Mouse (Mus musculus): ENCODE data around the gene Tmem53. TPM values are rescaled to one million over a fixed set of nuclear protein-coding genes. Genes with fewer than 3 reads are reported as not detected.

The Tmem53 gene
- polyA plus RNA-seq, 1 experiment from 2014 or later: 18.2 TPM

DNA sequence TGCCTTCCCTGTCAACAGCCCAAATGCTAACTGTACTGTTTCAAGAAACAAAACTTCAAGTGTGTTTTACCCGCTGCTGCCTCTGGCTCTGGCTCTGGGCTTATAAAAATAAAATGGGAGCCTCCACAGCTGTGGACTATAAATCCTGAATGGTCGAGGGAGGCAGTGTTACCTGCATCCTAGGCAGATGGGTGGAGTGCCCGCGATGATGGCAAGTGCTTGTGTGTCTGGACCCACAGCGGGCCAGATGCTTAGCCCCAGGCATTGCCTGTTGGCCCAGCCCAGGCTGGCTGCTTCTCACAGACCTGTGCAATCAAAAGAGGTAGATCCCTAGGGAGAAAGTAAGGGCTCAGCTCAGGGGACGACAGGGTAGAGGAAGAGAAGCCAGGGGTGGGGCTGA is 65.0 kb downstream of the Tmem53 start:
- no peak overlapping the region for H3K4me3 ChIP-seq
- no peak overlapping the region for H3K9ac ChIP-seq
- H3K4me1 ChIP-seq (replicated peaks): peaks cover 27% of the 10 kb centered on the region
- WGBS: 39% methylated on average over 6 of the region's 6 CpGs
- H3K9me3 ChIP-seq (replicated peaks): no peaks in the 10 kb centered on the region
- H3K36me3 ChIP-seq: no peaks in the 10 kb centered on the region
- no peak overlapping the region for H3K4me2 ChIP-seq
- no peak for ATAC-seq (ENCODE audit: insufficient number of reproducible peaks, low FRiP score)
- peaks cover 91% of the 10 kb centered on the region for H3K27me3 ChIP-seq (replicated peaks)
- H3K27ac ChIP-seq (ENCODE audit: poor library complexity, severe bottlenecking): no peak overlapping the region

- H3K27ac ChIP-seq (ENCODE audit: poor library complexity, severe bottlenecking): no peak overlapping the region
- no peak overlapping the region for H3K4me3 ChIP-seq
- peaks cover 17% of the 10 kb centered on the region for H3K4me1 ChIP-seq (replicated peaks)
- ATAC-seq (ENCODE audit: insufficient number of reproducible peaks, low FRiP score): no peak
- 10% methylated on average over 18 of the region's 18 CpGs for WGBS
- H3K36me3 ChIP-seq: no peaks in the 10 kb centered on the region
- no peak overlapping the region for H3K9ac ChIP-seq
- peaks cover 97% of the 10 kb centered on the region for H3K27me3 ChIP-seq (replicated peaks)
- no peaks in the 10 kb centered on the region for H3K9me3 ChIP-seq (replicated peaks)
- H3K4me2 ChIP-seq: peak overlapping the region; percentile 9; the same call in 1 of the 2 replicates
Observed at GRCm38 (mm10) chr4:117317701-117318190, 66.0 kb downstream of the Tmem53 start.

Other genes starting within 250 kb of the Tmem53 start
- gene Eif2b3, start 232.5 kb upstream of the Tmem53 start, polyA plus RNA-seq (2016; fragmentation: Nextera tagmentation; extraction: Ambion mirVana): 25.2 and 29.2 TPM in 2 replicates
- gene Ptch2, start 155.9 kb upstream of the Tmem53 start, polyA plus RNA-seq (2016; fragmentation: Nextera tagmentation; extraction: Ambion mirVana): 2.6 and 2.7 TPM in 2 replicates
- gene Btbd19, start 126.2 kb upstream of the Tmem53 start, polyA plus RNA-seq (2016; fragmentation: Nextera tagmentation; extraction: Ambion mirVana): 3.3 and 3.5 TPM in 2 replicates
- gene Tctex1d4, start 125.2 kb upstream of the Tmem53 start, polyA plus RNA-seq (2016; fragmentation: Nextera tagmentation; extraction: Ambion mirVana): not detected in 2 replicates
- gene Plk3, start 118.0 kb upstream of the Tmem53 start, polyA plus RNA-seq (2016; fragmentation: Nextera tagmentation; extraction: Ambion mirVana): 2.6 TPM in 2 replicates
- gene Rps8, start 95.7 kb upstream of the Tmem53 start, polyA plus RNA-seq (2016; fragmentation: Nextera tagmentation; extraction: Ambion mirVana): 612 and 621 TPM in 2 replicates
- gene Kif2c, start 69.3 kb upstream of the Tmem53 start, polyA plus RNA-seq (2016; fragmentation: Nextera tagmentation; extraction: Ambion mirVana): 51.8 and 53.4 TPM in 2 replicates
- 0.37 and 0.70 TPM in 2 replicates for gene Armh1, start 174 bp downstream of the Tmem53 start, polyA plus RNA-seq (2016; fragmentation: Nextera tagmentation; extraction: Ambion mirVana)
- gene Rnf220, start 245.1 kb downstream of the Tmem53 start, polyA plus RNA-seq (2016; fragmentation: Nextera tagmentation; extraction: Ambion mirVana): 55.8 and 56.8 TPM in 2 replicates

Measured in heart, embryonic 12.5 days (tissue).